Mouse (Mus musculus) heart, postnatal 0 days (tissue): ENCODE measurements around the gene Gipc3. TPM values are rescaled to one million over a fixed set of nuclear protein-coding genes. Genes with fewer than 3 reads are reported as not detected.

ENCODE experiments used
- ATAC-seq: fragments of 200-750 bp; cut with Nextera tagmentation; 2 replicates; pipeline ENCODE4 v1.8.0; 2017; ENCODE audit warnings: low read depth, moderate number of reproducible peaks, moderate library complexity; ENCODE audit not compliant: insufficient read depth
- DNase-seq: peaks from one replicate; pipeline ENCODE4 v3.0.0-alpha.2; 2016; ENCODE audit warnings: low spot score
- H3K27ac ChIP-seq: fragments of 300-500 bp; sonication (generic); 2 replicates; pipeline ENCODE4 v1.5.1; 2014; ENCODE audit warnings: low read depth, mild to moderate bottlenecking
- H3K27me3 ChIP-seq: fragments of 300-500 bp; sonication (generic); 2 replicates; pipeline ENCODE4 v1.6.1; 2014; ENCODE audit warnings: low read length, mixed read lengths; ENCODE audit not compliant: control insufficient read depth, insufficient read depth
- H3K36me3 ChIP-seq: fragments of 300-500 bp; sonication (generic); replicated peaks from 2 replicates; pipeline ENCODE4 v1.6.1; 2014; ENCODE audit warnings: low read length, mixed read lengths; ENCODE audit not compliant: control insufficient read depth, insufficient read depth
- H3K4me1 ChIP-seq: fragments of 300-500 bp; sonication (generic); 2 replicates; pipeline ENCODE4 v1.6.1; 2014; ENCODE audit warnings: antibody characterized with exemption; ENCODE audit not compliant: control insufficient read depth, insufficient read depth
- H3K4me2 ChIP-seq: fragments of 300-500 bp; sonication (generic); 2 replicates; pipeline ENCODE4 v1.6.1; 2014; ENCODE audit warnings: low read depth, mild to moderate bottlenecking, low read length, moderate library complexity
- H3K4me3 ChIP-seq: fragments of 300-500 bp; sonication (generic); 2 replicates; pipeline ENCODE4 v1.5.1; 2014; ENCODE audit warnings: low read depth, low read length
- H3K9ac ChIP-seq: fragments of 300-500 bp; sonication (generic); replicated peaks from 2 replicates; pipeline ENCODE4 v1.6.1; 2014; ENCODE audit warnings: low read depth, low read length, mixed read lengths
- H3K9me3 ChIP-seq: fragments of 300-500 bp; sonication (generic); replicated peaks from 2 replicates; pipeline ENCODE4 v1.6.1; 2016; ENCODE audit warnings: low read length; ENCODE audit not compliant: control insufficient read depth
- CTCF ChIP-seq: IDR thresholded peaks from 2 replicates; pipeline ENCODE4 v1.5.1; 2016; ENCODE audit warnings: antibody characterized with exemption, control low read depth, low read depth
- EP300 ChIP-seq: IDR thresholded peaks from 2 replicates; pipeline ENCODE4 v1.6.1; 2016; ENCODE audit warnings: antibody characterized with exemption, low read depth
- WGBS: fragments of 180-500 bp; shearing (Covaris S2); extraction: QIAGEN DNeasy Blood & Tissue Kit; methylation state at CpG from one replicate; pipeline ENCODE4 v1.1.7; 2014; 5-methylcytosine and 5-hydroxymethylcytosine counted together
- polyA plus RNA-seq: library from polyadenylated mRNA; unstranded; fragments of >200 nt; fragmentation: Nextera tagmentation; extraction: Ambion mirVana; gene quantifications from 2 replicates; pipeline ENCODE4 v1.2.1, GENCODE M21; 2015
- total RNA-seq: library from RNA; depleted of rRNA; stranded (reverse); fragments of >200 nt; gene quantifications from 2 replicates; pipeline ENCODE4 v1.2.3, GENCODE M21; 2014; ENCODE audit warnings: low replicate concordance

The Gipc3 gene
- total and polyA plus RNA-seq, 2 experiments from 2014 or later: 0.08 to 0.16 TPM

DNA sequence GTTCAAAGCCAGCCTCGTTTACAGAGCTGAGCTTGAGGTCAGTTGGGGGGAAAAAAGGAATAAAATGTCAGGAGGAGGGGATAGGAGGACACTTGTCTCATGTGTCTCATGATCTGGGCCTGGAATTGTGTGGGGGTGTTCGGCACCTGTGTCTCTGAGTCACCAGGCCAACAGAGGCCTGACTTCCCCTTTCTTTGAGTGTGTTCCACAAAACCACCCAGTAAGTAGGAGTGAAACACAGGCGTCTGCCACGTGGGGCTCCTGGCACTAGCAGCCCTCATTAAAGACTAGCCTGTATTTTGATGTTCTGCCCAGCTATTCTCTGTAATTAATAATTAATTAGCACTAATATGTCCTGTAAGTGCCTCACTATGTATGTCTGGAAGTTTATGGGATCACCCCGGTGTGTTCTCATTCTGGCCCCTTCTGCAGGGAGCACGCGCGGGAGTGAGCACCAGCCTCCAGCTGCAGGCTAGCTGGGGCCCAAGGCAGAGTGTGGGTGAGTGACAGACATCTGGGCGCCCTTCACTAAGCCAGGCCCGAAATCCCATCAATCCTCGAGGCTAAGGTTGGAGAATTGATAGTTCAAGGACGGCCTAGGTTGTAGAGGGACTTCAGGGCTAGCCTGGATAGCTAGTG, 13.4 kb upstream of the Gipc3 start:
- Histone ChIP-seq H3K9ac (no peak overlapping the region), H3K27me3 (no peaks in the 10 kb centered on the region), H3K4me2 (peak overlapping the region; percentile 99; the same call in 1 of the 2 replicates), H3K4me3 (0 out of 2 replicates have a peak overlapping the region, but pooled peaks have one; percentile 76), H3K36me3 (0 out of 2 replicates have a peak, but pooled peaks cover 6% of the 10 kb centered on the region), H3K9me3 (no peaks in the 10 kb centered on the region), H3K4me1 (peaks cover 10% of the 10 kb centered on the region), H3K27ac (no peak overlapping the region)
- no peak for DNase-seq
- TF ChIP-seq EP300 (no peak), CTCF (no peak)
- no peak for ATAC-seq
- 57% methylated on average over 12 of the region's 12 CpGs for WGBS

- H3K4me2 ChIP-seq: no peak overlapping the region
- no peaks in the 10 kb centered on the region for H3K9me3 ChIP-seq
- H3K27me3 ChIP-seq: no peaks in the 10 kb centered on the region
- H3K4me3 ChIP-seq: no peak overlapping the region
- H3K27ac ChIP-seq: no peak overlapping the region
- no peak overlapping the region for H3K9ac ChIP-seq
- ATAC-seq (no peak), DNase-seq (no peak)
- no peaks in the 10 kb centered on the region for H3K36me3 ChIP-seq
- H3K4me1 ChIP-seq: peaks cover 14% of the 10 kb centered on the region
- WGBS: 77% methylated on average over 4 of the region's 4 CpGs
- TF ChIP-seq CTCF (no peak), EP300 (no peak)
Observed at GRCm38 (mm10) chr10:81355533-81355932, 12.5 kb upstream of the Gipc3 start.

DNA sequence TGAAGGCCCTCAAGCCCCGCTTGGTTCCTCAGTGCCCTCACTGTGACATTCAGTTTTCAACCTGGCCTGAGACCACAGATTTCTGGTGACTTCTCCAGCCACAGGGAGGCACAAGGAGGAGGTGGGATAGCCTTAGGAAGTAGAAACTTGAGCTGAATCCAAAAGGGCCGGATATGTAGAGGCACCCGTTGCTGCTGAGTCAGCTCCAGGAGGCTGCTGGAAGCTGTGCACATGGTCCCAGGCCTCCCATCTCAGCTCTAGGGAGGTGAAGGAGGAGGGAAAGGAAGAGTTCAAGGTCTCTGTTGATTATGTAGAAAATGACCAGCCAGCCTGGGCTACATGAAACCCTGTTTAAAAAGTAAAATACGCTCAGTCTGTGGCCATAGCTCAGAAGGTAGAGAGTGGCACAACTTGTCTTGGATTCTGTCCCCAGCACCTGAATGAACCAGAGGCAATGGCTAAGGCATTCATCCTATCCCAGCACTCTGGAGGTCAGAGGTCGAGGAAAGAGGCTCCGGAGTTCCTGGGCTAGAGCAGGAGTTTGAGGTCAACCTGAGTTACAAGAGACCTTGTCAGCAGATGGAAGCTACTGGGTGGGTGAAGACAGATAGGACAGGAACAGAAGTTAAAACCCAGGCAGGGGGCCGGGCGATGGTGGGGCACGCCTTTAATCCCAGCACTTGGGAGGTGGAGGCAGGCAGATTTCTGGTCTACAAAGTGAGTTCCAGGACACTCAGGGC, 11.8 kb upstream of the Gipc3 start:
- no peak for DNase-seq
- 70% methylated on average over 9 of the region's 9 CpGs for WGBS
- H3K9me3 ChIP-seq: no peaks in the 10 kb centered on the region
- H3K27ac ChIP-seq: no peak overlapping the region
- peaks cover 14% of the 10 kb centered on the region for H3K4me1 ChIP-seq
- no peak overlapping the region for H3K9ac ChIP-seq
- H3K4me3 ChIP-seq: no peak overlapping the region
- TF ChIP-seq EP300 (no peak), CTCF (no peak)
- no peaks in the 10 kb centered on the region for H3K27me3 ChIP-seq
- H3K4me2 ChIP-seq: no peak overlapping the region
- ATAC-seq: no peak
- no peaks in the 10 kb centered on the region for H3K36me3 ChIP-seq

DNA sequence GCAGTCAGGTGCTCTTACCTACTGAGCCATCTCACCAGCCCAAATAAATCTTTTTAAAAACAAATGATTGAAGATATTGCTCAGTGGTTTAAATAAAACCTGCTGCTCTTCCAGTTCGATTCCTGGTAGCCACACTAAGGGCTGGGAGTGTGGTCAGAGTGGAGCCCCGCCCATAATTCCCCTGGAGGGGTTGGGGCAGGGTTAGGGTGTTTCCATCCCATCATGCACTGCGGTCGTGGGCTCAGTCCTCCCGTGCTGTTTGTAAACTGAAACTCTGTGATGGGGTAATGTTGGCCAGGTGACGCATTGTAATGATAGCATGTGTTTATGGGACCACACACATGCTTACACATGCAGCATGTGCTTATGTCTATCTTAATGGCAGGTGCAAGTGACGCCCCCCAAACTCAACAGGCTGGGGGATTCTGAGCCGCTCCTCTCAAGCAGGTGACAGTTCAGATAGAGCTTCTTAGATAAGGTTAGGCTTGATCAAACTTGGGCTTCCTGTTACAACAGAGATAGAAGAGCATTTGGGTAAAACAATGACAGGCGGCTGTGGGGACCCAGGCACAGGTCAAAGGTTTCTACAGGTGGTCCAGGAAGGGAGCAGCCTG, 8.7 kb upstream of the Gipc3 start:
- no peaks in the 10 kb centered on the region for H3K9me3 ChIP-seq
- peaks cover 12% of the 10 kb centered on the region for H3K4me1 ChIP-seq
- no peak overlapping the region for H3K9ac ChIP-seq
- H3K36me3 ChIP-seq: peaks cover 15% of the 10 kb centered on the region
- H3K4me2 ChIP-seq: no peak overlapping the region
- 17% methylated on average over 9 of the region's 9 CpGs for WGBS
- H3K4me3 ChIP-seq: no peak overlapping the region
- TF ChIP-seq CTCF: no peak
- TF ChIP-seq EP300: no peak
- no peak for ATAC-seq
- no peak overlapping the region; the same call in 1 of the 2 replicates for H3K27ac ChIP-seq
- no peaks in the 10 kb centered on the region for H3K27me3 ChIP-seq
- DNase-seq: no peak

GRCm38 (mm10) chr10:81350351-81351063, 7.4 kb upstream of the Gipc3 start, which contains the start of gene Hmg20b:
Hmg20b (minus strand) TSS chr10:81350480.
- DNase-seq (peak; percentile 98), ATAC-seq (peak; percentile 95)
- H3K27me3 ChIP-seq: no peaks in the 10 kb centered on the region
- peak within 1 kb of the TSS; percentile 86 for H3K4me3 ChIP-seq
- TF ChIP-seq CTCF: peak; percentile 77
- TF ChIP-seq EP300: no peak
- no peaks in the 10 kb centered on the region for H3K9me3 ChIP-seq
- peaks cover 13% of the 10 kb centered on the region for H3K4me1 ChIP-seq
- H3K9ac ChIP-seq: peak within 1 kb of the TSS; percentile 77
- H3K36me3 ChIP-seq: peaks cover 24% of the 10 kb centered on the region
- H3K4me2 ChIP-seq: peak within 1 kb of the TSS; percentile 94
- WGBS: under 1% methylated on average over 54 of the region's 54 CpGs
- peak within 1 kb of the TSS; percentile 87 for H3K27ac ChIP-seq
